Mouse (Mus musculus) thymus, postnatal 10 days (tissue): ENCODE results near the gene Jrkl.

Source experiments
- DNase-seq, 2 experiments: peaks; one replicate each; pipeline ENCODE4 v3.0.0; 2021; ENCODE audit warnings: low spot score in 2 of 2

Jrkl gene

GRCm38 (mm10) chr9:13245481-13245880, at the start of gene Jrkl:
Gene Jrkl (minus strand): TSS chr9:13245829.
- peak; percentile 24 to 46 for DNase-seq

- DNase-seq = no peak
These were observed 41.9 kb upstream of the Jrkl start for GRCm38 (mm10) chr9:13287482-13287881.

GRCm38 (mm10) chr9:13273219-13273618, 27.6 kb upstream of the Jrkl start:
- no peak for DNase-seq

GRCm38 (mm10) chr9:13260980-13261379, 15.4 kb upstream of the Jrkl start:
- no peak for DNase-seq

- no peak for DNase-seq
These were observed 12.5 kb upstream of the Jrkl start for GRCm38 (mm10) chr9:13258173-13258572.

- DNase-seq = no peak
These were observed 11.1 kb upstream of the Jrkl start for GRCm38 (mm10) chr9:13256726-13257125.

- DNase-seq = no peak
These were observed 5.6 kb upstream of the Jrkl start for GRCm38 (mm10) chr9:13251251-13251650.

- no peak for DNase-seq
These were observed 2.5 kb upstream of the Jrkl start for GRCm38 (mm10) chr9:13248104-13248503.

GRCm38 (mm10) chr9:13246815-13247638, 1.4 kb upstream of the Jrkl start, which contains the start of gene Ccdc82:
Gene Ccdc82 (plus strand): TSS chr9:13246955.
- peak; percentile 92 to 95 for DNase-seq

- peak in 1 of 2 experiments; percentile 37 for DNase-seq
These were observed 3.3 kb downstream of the Jrkl start for GRCm38 (mm10) chr9:13242321-13242720.

- DNase-seq = peak in 1 of 2 experiments; percentile 35
These were observed 13.9 kb downstream of the Jrkl start for GRCm38 (mm10) chr9:13231545-13232216.

- no peak for DNase-seq
These were observed 15.1 kb downstream of the Jrkl start for GRCm38 (mm10) chr9:13230553-13230952.

GRCm38 (mm10) chr9:13225872-13226271, 19.8 kb downstream of the Jrkl start:
- DNase-seq = no peak

- DNase-seq = no peak
These were observed 39.3 kb downstream of the Jrkl start for GRCm38 (mm10) chr9:13206369-13206768.

GRCm38 (mm10) chr9:13203681-13204080, 41.9 kb downstream of the Jrkl start:
- DNase-seq = no peak

- DNase-seq = no peak
These were observed 42.5 kb downstream of the Jrkl start for GRCm38 (mm10) chr9:13203109-13203508.

- DNase-seq = no peak
These were observed 45.5 kb downstream of the Jrkl start for GRCm38 (mm10) chr9:13200079-13200478.

GRCm38 (mm10) chr9:13195762-13196161, 49.9 kb downstream of the Jrkl start:
- peak in 1 of 2 experiments; percentile 18 for DNase-seq

- peak in 1 of 2 experiments; percentile 6 for DNase-seq
These were observed 50.4 kb downstream of the Jrkl start for GRCm38 (mm10) chr9:13195268-13195667.

GRCm38 (mm10) chr9:13194619-13195018, 51.0 kb downstream of the Jrkl start:
- DNase-seq = no peak
